Mouse (Mus musculus) activated CD4-positive, CD25-positive, alpha-beta regulatory T cell, adult 4 months (primary cell): ENCODE measurements around the gene Batf3. TPM values are rescaled to one million over a fixed set of nuclear protein-coding genes. Genes with fewer than 3 reads are reported as not detected.

Experiments
- ATAC-seq: one replicate; pipeline ENCODE4 v1.8.0; 2017
- polyA plus RNA-seq, 2 experiments: library from polyadenylated mRNA; unstranded; fragments of 100-300 nt; shearing (Covaris generic); gene quantifications; one replicate each; pipeline ENCODE4 v1.2.1; 2017

The Batf3 gene
- polyA plus RNA-seq, 2 experiments from 2014 or later: not detected

DNA sequence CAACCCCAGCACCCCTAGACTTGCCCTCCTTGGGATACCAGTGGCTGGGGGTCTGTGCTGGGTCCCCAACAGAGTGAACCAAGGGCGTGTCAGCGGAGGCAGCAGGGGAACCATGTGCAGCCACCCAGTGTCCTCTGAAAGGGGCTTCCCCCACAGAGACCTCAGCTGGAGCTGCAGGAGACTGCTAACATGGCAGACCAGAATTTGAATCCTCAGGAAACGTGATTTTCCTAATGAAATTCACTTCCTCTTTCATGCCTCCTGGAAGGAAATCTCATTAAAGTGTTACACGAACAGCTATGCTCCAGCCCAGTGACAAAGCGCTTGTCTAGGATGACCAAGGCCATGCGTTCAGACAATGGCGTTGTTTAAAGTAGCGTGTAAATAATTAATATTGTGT is 10.7 kb upstream of the Batf3 start:
- ATAC-seq: no peak

DNA sequence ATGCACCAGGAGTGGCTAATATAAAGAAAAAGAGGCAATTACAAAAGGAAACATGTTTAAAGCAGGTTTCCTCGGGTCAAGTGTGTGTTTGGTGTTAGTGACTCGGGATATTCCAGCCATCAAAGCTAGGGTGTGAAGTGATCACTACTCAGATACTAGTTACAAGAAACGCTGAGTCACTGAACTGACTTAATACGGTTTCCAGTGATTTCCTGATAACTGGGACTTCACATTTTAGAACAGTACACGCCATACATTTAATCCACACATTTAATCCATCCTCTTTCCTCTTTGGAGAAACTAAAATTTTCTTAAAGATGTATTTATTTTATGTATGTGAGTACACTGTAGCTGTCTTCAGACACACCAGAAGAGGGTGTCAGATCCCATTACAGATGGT is 9.7 kb upstream of the Batf3 start:
- no peak for ATAC-seq

DNA sequence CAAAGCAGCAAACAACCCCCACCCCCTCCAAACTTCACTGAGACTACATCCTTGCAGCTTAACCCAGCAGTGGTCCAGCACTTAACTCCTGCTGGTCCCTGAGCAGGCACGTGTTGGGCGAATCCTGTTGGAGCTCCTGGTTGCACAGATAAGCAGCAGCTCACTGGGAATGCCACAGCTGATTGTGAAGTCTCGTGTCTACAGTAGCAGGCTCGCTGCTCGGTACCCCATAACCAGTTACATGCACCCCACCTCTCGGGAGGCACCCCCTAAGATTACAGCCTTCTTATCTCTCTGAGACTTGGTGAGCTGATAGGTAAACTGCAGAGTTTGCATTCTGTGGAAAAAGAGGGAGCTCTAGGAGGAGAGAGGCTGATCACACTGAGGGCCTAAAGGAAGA is 8.3 kb upstream of the Batf3 start:
- no peak for ATAC-seq

- ATAC-seq: no peak
Measured at GRCm38 (mm10) chr1:191092050-191092449, 5.6 kb upstream of the Batf3 start.

DNA sequence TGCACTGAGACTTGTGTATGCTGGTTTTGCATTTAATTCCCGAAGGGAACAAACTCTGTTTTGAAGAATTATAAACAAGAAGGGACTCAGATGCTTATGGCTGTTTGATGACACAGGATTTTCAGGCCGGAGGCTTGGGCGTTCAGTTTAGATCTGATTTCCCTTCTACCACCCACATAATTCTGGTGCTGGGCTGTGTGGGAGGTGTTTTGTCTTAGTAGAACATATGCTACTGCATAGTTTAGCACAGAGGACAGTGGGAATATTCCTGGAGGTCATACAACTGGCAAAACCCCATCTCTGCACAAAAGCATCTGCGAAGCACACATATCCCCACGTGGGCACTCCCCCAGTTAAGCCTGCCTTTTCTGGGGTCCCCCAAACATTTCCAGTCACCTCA is 4.1 kb upstream of the Batf3 start:
- ATAC-seq: no peak

GRCm38 (mm10) chr1:191095019-191095418 is 2.6 kb upstream of the Batf3 start:
- ATAC-seq: no peak

DNA sequence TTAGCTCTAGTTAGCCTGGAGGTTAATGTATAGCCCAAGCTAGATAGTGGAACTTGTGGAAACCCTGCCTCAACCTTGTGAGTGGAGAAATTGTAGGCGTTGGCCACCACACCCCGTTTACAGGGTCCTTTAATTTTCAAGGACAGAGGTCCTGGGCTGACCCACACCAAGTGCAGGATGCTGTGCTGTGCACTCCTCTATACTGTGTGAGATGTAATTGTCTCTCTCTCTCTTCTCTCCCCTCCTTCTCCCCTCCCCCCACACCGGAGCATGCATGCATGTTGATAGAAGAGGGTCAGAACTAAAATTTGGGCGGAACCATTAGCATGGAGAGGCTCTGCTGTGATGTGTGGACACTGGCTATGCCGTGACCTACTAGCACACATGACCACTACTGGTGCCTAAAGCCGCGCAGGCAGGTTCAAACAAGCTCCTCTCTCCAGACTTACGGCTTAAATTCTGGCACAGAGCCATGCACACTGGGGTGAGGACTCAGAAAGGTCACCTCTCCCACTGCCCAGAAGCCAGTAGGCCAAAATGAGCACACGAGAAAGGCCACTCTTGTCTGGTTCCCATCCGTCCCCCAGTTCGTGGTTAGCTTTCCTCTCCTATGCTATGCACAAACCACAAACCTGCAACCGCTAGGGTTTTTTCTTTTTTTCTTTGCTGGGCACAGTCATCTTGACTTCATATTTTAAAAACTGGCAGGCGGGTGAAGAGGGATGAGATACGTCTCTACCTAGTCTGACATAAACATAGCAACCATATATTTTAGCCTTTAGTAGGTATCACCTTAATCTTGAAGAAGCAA is 571 bp upstream of the Batf3 start:
- no peak for ATAC-seq

DNA sequence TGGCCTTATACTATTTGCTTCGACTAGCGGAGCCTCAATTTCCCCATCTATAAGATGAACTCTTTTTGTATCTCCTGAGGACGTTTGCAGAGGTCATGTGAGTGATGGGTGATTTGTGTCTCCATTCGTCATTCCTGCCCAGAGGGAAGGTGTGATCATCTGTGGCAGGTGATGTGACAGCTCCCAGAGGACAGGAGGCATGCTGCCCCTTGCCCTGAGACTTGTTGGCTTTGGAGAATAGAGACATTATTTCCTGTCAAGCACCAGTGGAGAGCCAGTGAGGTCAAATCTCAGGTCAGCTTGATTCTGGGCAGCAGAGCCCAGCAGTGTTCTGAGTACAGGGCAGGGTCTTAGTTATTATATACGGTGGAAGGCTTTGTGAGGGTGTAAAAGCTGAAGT is 1.5 kb downstream of the Batf3 start:
- no peak for ATAC-seq

DNA sequence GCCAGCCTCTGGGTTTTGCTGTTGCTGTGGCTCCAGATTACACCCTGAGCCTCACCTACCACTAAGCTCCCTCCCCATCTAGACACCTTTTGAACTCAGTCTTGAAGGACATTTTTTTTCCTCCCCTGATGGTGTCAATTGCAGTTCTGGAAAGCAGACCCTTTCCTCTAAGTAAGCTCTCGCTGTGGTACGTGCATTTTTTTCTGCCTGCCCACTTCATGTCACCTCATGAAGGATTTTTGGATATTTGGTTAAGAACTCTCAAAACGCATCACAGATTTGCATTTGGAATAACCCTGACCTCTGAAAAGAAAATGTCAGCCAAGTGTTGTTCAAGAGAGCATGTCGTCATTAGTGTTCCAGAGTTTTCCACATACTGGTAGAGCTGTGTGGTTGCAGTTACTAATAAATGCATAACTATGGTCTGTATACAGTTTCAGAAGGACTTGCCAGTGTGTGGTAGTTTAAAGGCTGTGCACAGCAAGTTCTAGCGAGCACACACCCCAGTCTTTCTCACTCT is 2.2 kb downstream of the Batf3 start:
- no peak for ATAC-seq

GRCm38 (mm10) chr1:191102730-191103370 is 5.2 kb downstream of the Batf3 start:
- ATAC-seq: peak; percentile 54

DNA sequence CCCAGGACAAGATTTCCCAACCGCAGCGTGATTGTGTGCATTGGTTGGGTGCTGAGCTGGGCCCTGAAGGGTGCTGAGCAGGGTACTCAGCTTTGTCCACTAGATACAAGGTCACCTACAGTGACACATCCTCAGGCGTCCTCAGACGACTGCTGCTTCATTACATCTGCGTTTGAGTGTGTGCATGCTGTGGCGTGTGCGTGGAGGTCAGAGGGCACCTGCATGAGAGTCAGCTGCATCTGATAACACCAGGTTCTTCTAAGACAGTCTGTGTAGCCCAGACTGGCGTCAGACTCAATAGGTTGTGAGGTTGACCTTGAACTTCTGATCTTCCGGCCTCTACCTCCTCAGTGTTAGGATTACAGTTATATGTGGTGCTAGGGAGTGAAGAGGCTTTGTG is 7.6 kb downstream of the Batf3 start:
- ATAC-seq: no peak

- ATAC-seq: no peak
Measured at GRCm38 (mm10) chr1:191107306-191107705, 9.7 kb downstream of the Batf3 start.

GRCm38 (mm10) chr1:191109907-191110306 is 12.3 kb downstream of the Batf3 start:
- no peak for ATAC-seq

GRCm38 (mm10) chr1:191111146-191111545 is 13.5 kb downstream of the Batf3 start:
- ATAC-seq: peak; percentile 19

- no peak for ATAC-seq
Measured at GRCm38 (mm10) chr1:191114868-191115267, 17.2 kb downstream of the Batf3 start.

GRCm38 (mm10) chr1:191115514-191116238 is 18.0 kb downstream of the Batf3 start:
- no peak for ATAC-seq

GRCm38 (mm10) chr1:191122744-191123143 is 25.1 kb downstream of the Batf3 start:
- ATAC-seq: no peak

GRCm38 (mm10) chr1:191123696-191124095 is 26.0 kb downstream of the Batf3 start:
- ATAC-seq: no peak

DNA sequence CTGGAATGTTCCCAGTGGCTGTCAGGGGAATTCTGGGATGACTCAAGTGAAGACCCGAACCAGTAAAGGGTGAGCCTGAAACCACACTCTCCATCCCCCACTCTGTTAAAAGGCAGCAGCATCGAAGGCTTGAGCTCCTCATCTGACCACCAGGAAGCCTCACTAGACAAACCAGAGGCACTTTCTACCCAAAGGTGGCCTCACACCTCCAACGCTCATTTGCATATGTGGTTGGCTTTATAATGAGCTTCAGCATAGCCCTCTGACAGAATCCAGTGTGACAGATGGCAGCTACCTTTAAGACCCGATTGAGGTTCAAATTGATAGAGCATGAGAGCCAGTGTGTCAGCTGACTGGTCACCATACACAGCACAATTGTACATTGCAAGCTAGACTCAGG is 26.6 kb downstream of the Batf3 start:
- ATAC-seq: no peak

DNA sequence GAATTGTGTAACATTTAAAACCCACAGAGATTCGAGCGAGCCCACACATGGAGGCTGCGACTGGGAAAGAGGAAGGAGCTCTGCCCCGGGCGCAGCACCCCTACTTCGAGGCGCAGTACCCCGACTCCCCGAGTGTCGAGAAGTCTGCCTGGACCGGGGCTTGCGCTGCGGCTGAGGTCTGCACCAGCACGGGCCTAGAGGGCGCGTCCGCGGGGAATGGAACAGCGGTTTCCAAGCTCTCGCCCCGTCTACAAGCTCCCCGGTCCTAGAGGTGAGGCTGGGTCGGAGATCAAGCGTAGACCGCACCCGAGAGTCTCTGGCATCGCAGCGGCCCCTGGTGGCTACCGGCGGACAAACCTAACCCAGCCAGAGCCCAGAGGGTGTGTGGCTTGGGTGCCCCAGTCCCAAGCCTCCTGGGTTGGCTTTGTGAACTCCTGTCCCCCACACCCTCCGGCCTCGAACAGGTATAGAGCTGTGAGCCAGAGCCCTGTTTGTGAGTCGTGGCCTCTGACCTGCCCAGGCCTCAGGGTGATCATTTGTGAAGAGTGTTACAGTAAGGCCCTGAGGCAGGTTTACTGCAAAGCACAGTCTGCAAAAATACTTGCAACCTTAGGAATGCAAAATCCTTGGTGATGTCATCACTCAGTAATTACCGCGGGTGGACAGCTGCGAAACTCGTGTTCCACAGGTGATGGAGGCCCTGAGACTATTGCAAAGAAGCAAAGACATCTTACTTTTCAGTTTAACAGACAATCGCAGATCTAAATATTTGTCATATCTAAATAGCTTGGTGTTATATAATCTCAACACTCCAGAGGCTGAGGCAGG is 28.4 kb downstream of the Batf3 start:
- ATAC-seq: peak; percentile 96

GRCm38 (mm10) chr1:191131692-191132091 is 34.0 kb downstream of the Batf3 start:
- no peak for ATAC-seq

DNA sequence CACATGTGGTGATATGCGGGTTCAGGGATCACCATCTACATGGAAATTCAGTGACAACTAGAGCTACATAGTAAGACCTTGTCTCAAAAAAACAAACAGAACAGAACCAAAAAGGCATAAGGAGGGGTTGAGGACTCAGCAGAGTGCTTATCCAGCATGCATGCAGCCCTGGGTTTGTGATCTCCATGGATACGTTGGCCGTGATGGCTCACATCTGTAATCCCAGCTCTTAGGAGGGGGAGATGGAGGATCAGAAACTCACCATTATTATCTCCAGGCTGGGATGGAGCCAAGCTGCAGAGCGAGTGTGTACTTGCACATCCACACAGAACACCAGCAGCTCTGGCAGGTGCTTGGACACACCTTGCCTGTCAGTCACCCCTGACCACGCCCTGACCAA is 34.6 kb downstream of the Batf3 start:
- ATAC-seq: no peak

DNA sequence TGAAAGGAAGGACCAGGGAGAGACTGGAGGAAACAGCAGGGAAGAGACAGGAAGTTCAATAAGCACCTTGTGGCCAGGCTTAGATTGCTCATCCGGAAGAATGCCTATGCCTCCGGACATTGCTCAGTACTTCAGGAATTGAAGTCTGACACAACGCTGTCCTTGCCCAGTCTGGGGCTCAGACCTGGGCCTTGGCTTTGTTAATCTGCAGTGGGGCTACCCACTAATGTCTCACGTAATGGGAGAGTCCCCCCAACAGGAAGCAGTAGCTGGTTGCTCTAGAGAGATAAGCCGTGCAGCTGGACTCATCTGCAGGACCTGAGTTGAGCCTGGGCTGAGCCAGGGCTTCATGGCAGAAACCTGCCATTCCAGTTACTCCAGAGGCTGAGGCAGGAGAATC is 35.3 kb downstream of the Batf3 start:
- ATAC-seq: no peak
